Mouse (Mus musculus): ENCODE results near the gene Cep104. TPM values are rescaled to one million over a fixed set of nuclear protein-coding genes. Genes with fewer than 3 reads are reported as not detected.

The Cep104 gene
- polyA plus RNA-seq, 1 experiment from 2014 or later: 13.7 TPM

- Histone ChIP-seq H3K27me3 (no peaks in the 10 kb centered on the region), H3K4me3 (no peak overlapping the region), H3K27ac (no peak overlapping the region), H3K9me3 (no peaks in the 10 kb centered on the region), H3K36me3 (no peaks in the 10 kb centered on the region), H3K4me1 (peaks cover 19% of the 10 kb centered on the region), H3K4me2 (no peak overlapping the region), H3K9ac (no peak overlapping the region)
- WGBS: 76% methylated on average over 7 of the region's 7 CpGs
- ATAC-seq (ENCODE audit: insufficient number of reproducible peaks, low FRiP score, low TSS enrichment, low read depth): no peak
Measured at GRCm38 (mm10) chr4:154055482-154055881, 80.5 kb downstream of the Cep104 start.

DNA sequence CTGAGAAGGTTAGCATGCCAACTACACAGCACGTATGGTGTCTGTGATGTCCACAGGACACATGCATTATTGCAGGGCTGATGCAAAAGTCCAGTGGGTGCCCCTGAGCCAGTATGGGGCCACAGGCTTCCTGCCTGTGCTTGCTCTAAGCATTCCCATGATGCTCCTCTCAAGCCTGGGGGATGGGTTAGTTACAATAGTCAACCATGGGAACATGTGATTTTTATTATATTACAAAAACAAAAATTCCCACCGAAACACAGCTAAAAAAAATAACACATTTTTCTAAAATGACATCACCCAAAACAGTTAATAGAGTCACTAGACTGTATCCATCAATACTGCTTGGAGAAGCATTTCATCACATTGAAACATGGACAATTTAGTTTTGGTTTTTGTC, 81.1 kb downstream of the Cep104 start:
- Histone ChIP-seq H3K27me3 (no peaks in the 10 kb centered on the region), H3K27ac (no peak overlapping the region), H3K4me1 (peaks cover 19% of the 10 kb centered on the region), H3K9ac (no peak overlapping the region), H3K4me2 (no peak overlapping the region), H3K36me3 (no peaks in the 10 kb centered on the region), H3K4me3 (no peak overlapping the region), H3K9me3 (no peaks in the 10 kb centered on the region)
- no peak for ATAC-seq (ENCODE audit: insufficient number of reproducible peaks, low FRiP score, low TSS enrichment, low read depth)
- 53% methylated on average over 2 of the region's 2 CpGs for WGBS

DNA sequence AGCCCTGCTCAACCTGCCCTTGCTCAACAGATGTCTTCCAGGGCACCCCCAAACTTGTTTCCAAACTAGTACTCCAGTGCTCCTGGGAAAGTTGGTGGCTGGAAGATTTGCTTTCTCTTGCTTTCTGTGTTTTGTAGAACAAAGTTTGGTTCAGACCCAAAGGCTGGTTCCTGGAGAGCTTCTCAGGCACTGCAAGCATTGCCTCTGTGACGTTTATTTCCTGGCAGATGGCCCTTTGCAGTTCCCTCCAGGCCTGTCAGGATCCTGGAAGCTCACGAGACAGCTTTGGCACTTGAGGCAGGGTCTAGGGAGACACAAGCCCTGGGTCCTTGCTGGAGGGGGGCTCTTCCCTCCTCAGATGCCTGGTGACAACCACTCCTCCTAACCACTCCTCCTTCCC, 81.7 kb downstream of the Cep104 start:
- 25% methylated on average over 2 of the region's 2 CpGs for WGBS
- Histone ChIP-seq H3K4me3 (no peak overlapping the region), H3K36me3 (no peaks in the 10 kb centered on the region), H3K27ac (no peak overlapping the region), H3K9me3 (no peaks in the 10 kb centered on the region), H3K9ac (no peak overlapping the region), H3K27me3 (0 out of 2 replicates have a peak, but pooled peaks cover 1% of the 10 kb centered on the region), H3K4me2 (no peak overlapping the region), H3K4me1 (peaks cover 19% of the 10 kb centered on the region)
- ATAC-seq (ENCODE audit: insufficient number of reproducible peaks, low FRiP score, low TSS enrichment, low read depth): no peak

GRCm38 (mm10) chr4:154057696-154058095, 82.7 kb downstream of the Cep104 start:
- no peak for ATAC-seq (ENCODE audit: insufficient number of reproducible peaks, low FRiP score, low TSS enrichment, low read depth)
- no peaks in the 10 kb centered on the region for H3K9me3 ChIP-seq
- peaks cover 19% of the 10 kb centered on the region for H3K4me1 ChIP-seq
- H3K9ac ChIP-seq: no peak overlapping the region
- 39% methylated on average over 4 of the region's 4 CpGs for WGBS
- H3K36me3 ChIP-seq: no peaks in the 10 kb centered on the region
- H3K4me3 ChIP-seq: no peak overlapping the region
- H3K27ac ChIP-seq: peak overlapping the region; percentile 19; the same call in 1 of the 2 replicates
- H3K27me3 ChIP-seq: 0 out of 2 replicates have a peak, but pooled peaks cover 3% of the 10 kb centered on the region
- no peak overlapping the region for H3K4me2 ChIP-seq

Other genes starting within 250 kb of the Cep104 start
- 66.7 and 69.3 TPM in 2 replicates for gene A430005L14Rik, start 18.0 kb upstream of the Cep104 start, polyA plus RNA-seq (2015; fragmentation: Nextera tagmentation; extraction: Ambion mirVana)
- 11.4 and 12.6 TPM in 2 replicates for gene Dffb, start 68 bp upstream of the Cep104 start, polyA plus RNA-seq (2015; fragmentation: Nextera tagmentation; extraction: Ambion mirVana)
- 14.7 and 17.1 TPM in 2 replicates for gene Lrrc47, start 36.5 kb downstream of the Cep104 start, polyA plus RNA-seq (2015; fragmentation: Nextera tagmentation; extraction: Ambion mirVana)
- gene Smim1, start 51.0 kb downstream of the Cep104 start, polyA plus RNA-seq (2015; fragmentation: Nextera tagmentation; extraction: Ambion mirVana): 17.6 and 24.6 TPM in 2 replicates
- gene Ccdc27, start 67.5 kb downstream of the Cep104 start, polyA plus RNA-seq (2015; fragmentation: Nextera tagmentation; extraction: Ambion mirVana): not detected in 2 replicates
- 3.4 and 3.9 TPM in 2 replicates for gene Trp73, start 165.0 kb downstream of the Cep104 start, polyA plus RNA-seq (2015; fragmentation: Nextera tagmentation; extraction: Ambion mirVana)
- 38.5 and 39.9 TPM in 2 replicates for gene Wrap73, start 167.2 kb downstream of the Cep104 start, polyA plus RNA-seq (2015; fragmentation: Nextera tagmentation; extraction: Ambion mirVana)
- 149 and 157 TPM in 2 replicates for gene Tprgl, start 185.5 kb downstream of the Cep104 start, polyA plus RNA-seq (2015; fragmentation: Nextera tagmentation; extraction: Ambion mirVana)
- gene Megf6, start 195.5 kb downstream of the Cep104 start, polyA plus RNA-seq (2015; fragmentation: Nextera tagmentation; extraction: Ambion mirVana): 104 and 110 TPM in 2 replicates